Mouse (Mus musculus) lung, postnatal 0 days (tissue): Measurements from ENCODE around the gene Sf3a3.

Source experiments
- CTCF ChIP-seq: IDR thresholded peaks from 2 replicates; pipeline ENCODE4 v1.5.1; 2016; ENCODE audit warnings: antibody characterized with exemption, mild to moderate bottlenecking
- EP300 ChIP-seq: IDR thresholded peaks from 2 replicates; pipeline ENCODE4 v1.6.1; 2016; ENCODE audit warnings: antibody characterized with exemption, mild to moderate bottlenecking, control low read depth

DNA sequence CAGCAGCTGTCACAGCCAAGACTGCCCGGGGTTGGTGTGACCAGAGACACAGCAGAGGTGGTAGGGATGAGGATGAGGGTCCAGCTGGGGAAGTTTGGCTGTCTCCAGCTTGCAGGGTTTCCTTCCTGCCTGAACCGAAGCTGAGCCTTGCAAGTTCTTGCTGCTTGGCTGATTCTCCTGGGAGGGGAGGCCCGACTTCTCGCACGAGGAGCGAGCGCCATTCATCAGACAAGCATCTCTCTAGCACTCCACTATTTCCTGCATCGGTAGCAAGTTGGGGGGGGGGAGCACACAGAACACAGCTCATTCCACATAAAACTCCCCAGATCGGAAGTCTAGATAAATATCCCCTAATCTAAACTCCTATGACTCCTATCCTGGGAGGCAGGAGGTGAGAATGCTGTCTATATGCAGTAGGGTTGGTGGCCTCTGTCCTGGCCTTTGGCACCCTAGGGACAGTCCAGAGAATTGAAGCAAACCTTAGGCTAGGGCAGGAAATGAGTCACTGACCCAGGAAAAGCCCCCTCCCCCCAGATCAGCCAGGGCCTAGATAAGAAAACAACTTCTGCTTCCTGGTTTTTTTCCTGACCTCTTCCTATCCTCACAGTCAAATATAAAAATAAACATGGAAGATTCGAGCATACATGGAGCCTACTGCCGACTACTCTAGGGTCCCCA is 9.6 kb upstream of the Sf3a3 start:
- no peak for TF ChIP-seq CTCF
- peak; percentile 72; the same call in 1 of the 2 replicates for TF ChIP-seq EP300
